Mouse (Mus musculus) MEL (cell line): Measurements from ENCODE around the gene Gga1.

Experiments
- EP300 ChIP-seq, 2 experiments: IDR thresholded peaks; 2 replicates each; pipeline ENCODE4 v1.6.1; 2011; ENCODE audit warnings: improper control_type of control experiment in 2 of 2, low read length in 2 of 2, low read depth in 1 of 2, mild to moderate bottlenecking in 1 of 2
- USF2 ChIP-seq, 2 experiments: IDR thresholded peaks; 2 replicates each; pipeline ENCODE4 v1.6.1; 2011 to 2012; ENCODE audit warnings: improper control_type of control experiment in 2 of 2, low read length in 2 of 2, borderline replicate concordance in 1 of 2, inconsistent platforms in 1 of 2, low read depth in 1 of 2, mild to moderate bottlenecking in 1 of 2; ENCODE audit not compliant: insufficient read depth in 1 of 2

DNA sequence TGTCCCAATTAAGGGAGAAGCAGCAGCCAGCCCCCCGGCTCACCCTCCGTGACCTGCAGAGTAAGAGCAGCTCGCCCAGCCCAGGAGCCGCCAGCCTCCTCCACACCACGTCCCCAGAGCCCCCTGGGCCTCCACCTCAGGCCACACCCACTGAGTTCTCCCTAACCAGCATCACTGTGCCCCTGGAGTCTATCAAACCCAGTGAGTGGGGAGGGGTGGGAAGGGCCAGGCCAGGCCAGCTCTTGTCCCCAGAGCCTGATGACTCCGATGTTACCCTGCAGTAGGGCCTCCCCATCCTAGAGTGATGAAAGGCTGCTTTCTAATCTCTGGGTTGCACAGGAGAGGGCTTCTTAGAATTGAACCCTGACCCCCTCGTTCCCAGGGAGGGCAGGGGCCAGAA lies 15.4 kb downstream of the Gga1 start:
- TF ChIP-seq EP300 (IDR thresholded peaks at IDR 0.05; ENCODE audit: low read depth in 1 of 2, low read length in 2 of 2) (no peak), USF2 (IDR thresholded peaks at IDR 0.05; ENCODE audit: borderline replicate concordance in 1 of 2, insufficient read depth in 1 of 2, low read depth in 1 of 2, low read length in 2 of 2) (no peak)
